Mouse (Mus musculus): ENCODE results near the gene Hsf2bp. TPM values are rescaled to one million over a fixed set of nuclear protein-coding genes. Genes with fewer than 3 reads are reported as not detected.

Hsf2bp gene
- polyA plus RNA-seq, 1 experiment from 2014 or later, result 0.64 TPM

DNA sequence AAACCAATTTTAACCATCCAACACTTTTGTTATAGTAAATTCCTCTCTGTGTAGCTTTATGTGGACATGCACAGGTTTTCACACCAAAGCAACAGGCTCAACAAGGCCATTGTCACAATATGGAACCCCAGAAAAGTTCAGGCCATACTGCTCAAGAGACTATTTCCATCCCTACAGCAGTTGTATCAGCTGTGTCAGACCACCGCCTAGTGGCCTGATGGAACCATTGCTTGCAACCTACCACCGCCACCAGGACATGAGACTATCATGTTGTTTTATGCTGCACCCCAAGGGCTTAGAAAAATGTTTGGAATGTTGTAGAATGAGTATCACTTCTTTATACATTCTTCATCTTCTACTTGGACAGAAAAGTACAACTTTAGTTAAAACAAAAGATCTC lies 10.8 kb downstream of the Hsf2bp start:
- DNase-seq (ENCODE audit: low spot score) (peak; percentile 77), ATAC-seq (ENCODE audit: insufficient number of reproducible peaks, low FRiP score, low TSS enrichment, low read depth) (no peak)
- Histone ChIP-seq H3K9me3 (ENCODE audit: control insufficient read depth, low read length) (no peaks in the 10 kb centered on the region), H3K4me2 (ENCODE audit: low read depth, severe bottlenecking) (no peak overlapping the region), H3K27ac (replicated peaks; ENCODE audit: low read depth, low read length) (no peak overlapping the region), H3K4me1 (ENCODE audit: control insufficient read depth, insufficient read depth, low read length) (no peaks in the 10 kb centered on the region), H3K9ac (ENCODE audit: low read length) (no peak overlapping the region), H3K4me3 (ENCODE audit: low read depth, low read length) (no peak overlapping the region), H3K27me3 (ENCODE audit: control insufficient read depth, insufficient read depth, low read length) (no peaks in the 10 kb centered on the region), H3K36me3 (ENCODE audit: control insufficient read depth, insufficient read depth, low read length) (no peaks in the 10 kb centered on the region)
- 8% methylated on average over 2 of the region's 2 CpGs for WGBS

DNA sequence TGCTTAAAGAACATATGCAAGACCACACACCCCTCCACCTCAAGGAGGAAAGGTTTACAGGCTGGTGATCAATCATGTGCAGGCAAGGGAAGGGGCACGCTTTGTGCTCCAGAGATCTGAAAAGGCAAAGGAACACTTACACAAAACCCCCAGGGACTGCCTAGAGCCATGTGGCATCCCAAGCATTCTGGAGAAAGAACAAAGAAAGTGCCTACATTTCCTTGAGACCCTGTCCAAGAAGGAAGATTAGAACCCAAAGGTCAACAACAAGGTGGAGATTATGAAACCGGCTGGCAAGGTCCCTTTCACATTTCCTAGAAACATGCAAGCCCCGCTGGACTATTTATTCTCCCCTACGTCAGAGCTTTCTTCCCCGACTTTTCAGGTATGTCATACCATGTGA lies 11.5 kb downstream of the Hsf2bp start:
- no peak overlapping the region for H3K9ac ChIP-seq (ENCODE audit: low read length)
- no peak overlapping the region for H3K4me3 ChIP-seq (ENCODE audit: low read depth, low read length)
- ATAC-seq (ENCODE audit: insufficient number of reproducible peaks, low FRiP score, low TSS enrichment, low read depth) (0 out of 2 replicates have a peak, but pooled peaks have one; percentile 31), DNase-seq (ENCODE audit: low spot score) (peak; percentile 51)
- H3K4me2 ChIP-seq (ENCODE audit: low read depth, severe bottlenecking), result no peak overlapping the region
- H3K36me3 ChIP-seq (ENCODE audit: control insufficient read depth, insufficient read depth, low read length), result no peaks in the 10 kb centered on the region
- 51% methylated on average over 5 of the region's 5 CpGs for WGBS
- H3K4me1 ChIP-seq (ENCODE audit: control insufficient read depth, insufficient read depth, low read length), result no peaks in the 10 kb centered on the region
- no peak overlapping the region for H3K27ac ChIP-seq (replicated peaks; ENCODE audit: low read depth, low read length)
- no peaks in the 10 kb centered on the region for H3K9me3 ChIP-seq (ENCODE audit: control insufficient read depth, low read length)
- no peaks in the 10 kb centered on the region for H3K27me3 ChIP-seq (ENCODE audit: control insufficient read depth, insufficient read depth, low read length)

DNA sequence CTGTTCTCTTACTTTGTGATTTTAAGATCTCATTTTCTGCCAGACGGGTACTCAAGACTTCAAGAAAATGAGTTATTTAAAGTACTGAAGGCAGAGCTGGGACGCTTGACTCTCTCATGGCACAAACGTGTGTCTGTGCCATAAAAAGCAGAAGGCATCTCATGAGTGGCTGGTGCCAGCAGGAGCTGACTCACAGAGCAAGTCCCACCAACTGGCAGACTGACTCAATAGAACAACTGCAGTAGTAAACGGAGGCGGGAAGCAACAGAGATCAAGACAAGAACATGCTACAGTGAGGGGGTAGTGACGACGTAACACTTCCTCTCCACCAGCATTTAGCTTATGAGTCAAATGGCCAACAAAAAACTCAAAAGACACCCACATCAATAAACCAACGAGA lies 13.1 kb downstream of the Hsf2bp start:
- Histone ChIP-seq H3K36me3 (ENCODE audit: control insufficient read depth, insufficient read depth, low read length) (no peaks in the 10 kb centered on the region), H3K4me2 (ENCODE audit: low read depth, severe bottlenecking) (no peak overlapping the region), H3K4me3 (ENCODE audit: low read depth, low read length) (no peak overlapping the region), H3K9me3 (ENCODE audit: control insufficient read depth, low read length) (no peaks in the 10 kb centered on the region), H3K9ac (ENCODE audit: low read length) (no peak overlapping the region), H3K4me1 (ENCODE audit: control insufficient read depth, insufficient read depth, low read length) (no peaks in the 10 kb centered on the region), H3K27me3 (ENCODE audit: control insufficient read depth, insufficient read depth, low read length) (no peaks in the 10 kb centered on the region), H3K27ac (replicated peaks; ENCODE audit: low read depth, low read length) (no peak overlapping the region)
- 67% methylated on average over 8 of the region's 8 CpGs for WGBS
- ATAC-seq (ENCODE audit: insufficient number of reproducible peaks, low FRiP score, low TSS enrichment, low read depth) (no peak), DNase-seq (ENCODE audit: low spot score) (no peak)

DNA sequence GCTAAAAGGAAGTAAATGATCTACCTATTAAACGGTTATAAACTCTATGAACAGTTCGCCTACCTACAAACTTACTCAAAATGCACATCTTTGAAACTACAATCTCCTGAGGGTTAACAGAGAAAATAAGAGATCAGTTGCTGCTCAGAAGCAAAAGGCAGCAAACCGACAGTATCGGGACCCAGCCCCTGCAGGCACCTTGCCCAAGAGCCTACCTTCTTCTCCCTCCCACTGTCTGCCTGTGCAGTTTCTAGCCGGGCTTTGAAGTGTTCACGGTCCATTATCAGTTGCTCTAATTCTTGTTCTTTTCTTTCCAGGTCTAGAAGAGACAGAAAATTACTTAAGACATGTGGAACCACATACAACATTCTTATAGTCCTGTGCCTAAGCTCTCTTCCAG lies 13.6 kb downstream of the Hsf2bp start:
- ATAC-seq (ENCODE audit: insufficient number of reproducible peaks, low FRiP score, low TSS enrichment, low read depth), result no peak
- H3K27ac ChIP-seq (replicated peaks; ENCODE audit: low read depth, low read length), result no peak overlapping the region
- no peaks in the 10 kb centered on the region for H3K4me1 ChIP-seq (ENCODE audit: control insufficient read depth, insufficient read depth, low read length)
- no peak for DNase-seq (ENCODE audit: low spot score)
- H3K4me3 ChIP-seq (ENCODE audit: low read depth, low read length), result no peak overlapping the region
- H3K9me3 ChIP-seq (ENCODE audit: control insufficient read depth, low read length), result no peaks in the 10 kb centered on the region
- WGBS, result 78% methylated on average over 6 of the region's 6 CpGs
- H3K9ac ChIP-seq (ENCODE audit: low read length), result no peak overlapping the region
- no peak overlapping the region for H3K4me2 ChIP-seq (ENCODE audit: low read depth, severe bottlenecking)
- no peaks in the 10 kb centered on the region for H3K36me3 ChIP-seq (ENCODE audit: control insufficient read depth, insufficient read depth, low read length)
- no peaks in the 10 kb centered on the region for H3K27me3 ChIP-seq (ENCODE audit: control insufficient read depth, insufficient read depth, low read length)

DNA sequence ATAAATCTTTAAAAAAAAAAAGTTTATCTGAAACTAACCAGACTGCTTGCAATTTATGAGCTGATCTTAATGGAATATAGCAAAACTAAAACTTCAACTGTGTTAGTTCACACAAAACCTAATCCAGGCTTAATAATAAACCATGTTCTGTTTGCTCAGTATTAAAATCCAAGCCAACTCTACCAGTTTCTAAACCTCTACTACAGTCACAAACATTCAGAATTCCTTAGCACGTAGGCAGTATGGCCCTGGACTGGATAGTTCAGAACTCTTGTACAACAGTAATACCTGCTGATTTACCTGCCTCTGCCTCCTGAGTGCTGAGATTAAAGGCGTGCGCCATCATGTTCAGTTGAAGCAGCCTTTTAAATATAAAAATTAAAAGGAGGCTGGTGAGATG lies 14.2 kb downstream of the Hsf2bp start:
- DNase-seq (ENCODE audit: low spot score), result no peak
- WGBS, result 87% methylated on average over 3 of the region's 3 CpGs

DNA sequence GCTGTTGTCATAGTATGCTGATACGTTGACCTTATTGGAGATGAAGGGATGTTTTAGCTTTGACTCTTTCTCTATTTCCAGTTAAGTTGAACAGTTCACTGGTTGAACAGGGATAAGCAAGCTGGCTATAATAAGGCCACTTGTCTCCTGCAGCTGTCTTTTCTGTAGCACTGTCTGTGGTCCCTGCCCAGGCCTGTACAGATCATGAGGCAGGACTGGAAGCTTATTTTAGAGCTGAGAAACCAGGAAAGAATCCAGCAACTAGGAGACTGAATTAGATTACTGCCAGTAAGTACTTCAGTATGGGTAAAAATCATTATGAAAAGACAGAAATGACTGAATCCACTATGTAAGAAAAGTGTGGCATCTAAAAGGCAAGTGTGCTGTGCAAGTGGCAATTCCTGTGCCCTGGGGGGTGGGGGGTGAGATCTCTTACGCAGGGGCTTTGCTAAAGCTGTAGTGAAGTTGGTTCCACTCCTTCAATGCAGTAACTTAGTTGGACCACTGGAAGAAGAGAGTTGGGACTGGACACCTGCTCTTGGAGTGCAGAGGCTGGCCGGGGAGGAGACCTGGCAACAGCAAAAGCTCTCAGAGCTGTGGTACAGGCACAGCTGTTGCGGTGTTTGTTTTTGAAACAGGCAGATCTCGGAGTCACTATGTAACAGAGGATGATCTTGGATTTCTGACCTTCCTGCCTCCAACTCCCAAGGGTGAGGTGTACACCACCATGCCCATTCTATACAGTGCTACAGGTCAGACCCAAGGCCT lies 17.8 kb downstream of the Hsf2bp start:
- no peaks in the 10 kb centered on the region for H3K4me1 ChIP-seq (ENCODE audit: control insufficient read depth, insufficient read depth, low read length)
- H3K27ac ChIP-seq (replicated peaks; ENCODE audit: low read depth, low read length), result no peak overlapping the region
- H3K4me2 ChIP-seq (ENCODE audit: low read depth, severe bottlenecking), result no peak overlapping the region
- no peaks in the 10 kb centered on the region for H3K9me3 ChIP-seq (ENCODE audit: control insufficient read depth, low read length)
- no peaks in the 10 kb centered on the region for H3K27me3 ChIP-seq (ENCODE audit: control insufficient read depth, insufficient read depth, low read length)
- H3K4me3 ChIP-seq (ENCODE audit: low read depth, low read length), result no peak overlapping the region
- DNase-seq (ENCODE audit: low spot score) (no peak), ATAC-seq (ENCODE audit: insufficient number of reproducible peaks, low FRiP score, low TSS enrichment, low read depth) (no peak)
- H3K9ac ChIP-seq (ENCODE audit: low read length), result no peak overlapping the region
- no peaks in the 10 kb centered on the region for H3K36me3 ChIP-seq (ENCODE audit: control insufficient read depth, insufficient read depth, low read length)
- WGBS, result 89% methylated on average over 5 of the region's 5 CpGs

More for the DNA sequence above, 14.2 kb downstream of the Hsf2bp start:
- Histone ChIP-seq H3K4me1 (ENCODE audit: control insufficient read depth, insufficient read depth, low read length) (no peaks in the 10 kb centered on the region), H3K9me3 (ENCODE audit: control insufficient read depth, low read length) (no peaks in the 10 kb centered on the region), H3K9ac (ENCODE audit: low read length) (no peak overlapping the region), H3K36me3 (ENCODE audit: control insufficient read depth, insufficient read depth, low read length) (no peaks in the 10 kb centered on the region), H3K4me2 (ENCODE audit: low read depth, severe bottlenecking) (no peak overlapping the region), H3K27me3 (ENCODE audit: control insufficient read depth, insufficient read depth, low read length) (no peaks in the 10 kb centered on the region), H3K4me3 (ENCODE audit: low read depth, low read length) (no peak overlapping the region), H3K27ac (replicated peaks; ENCODE audit: low read depth, low read length) (no peak overlapping the region)
- ATAC-seq (ENCODE audit: insufficient number of reproducible peaks, low FRiP score, low TSS enrichment, low read depth), result no peak

DNA sequence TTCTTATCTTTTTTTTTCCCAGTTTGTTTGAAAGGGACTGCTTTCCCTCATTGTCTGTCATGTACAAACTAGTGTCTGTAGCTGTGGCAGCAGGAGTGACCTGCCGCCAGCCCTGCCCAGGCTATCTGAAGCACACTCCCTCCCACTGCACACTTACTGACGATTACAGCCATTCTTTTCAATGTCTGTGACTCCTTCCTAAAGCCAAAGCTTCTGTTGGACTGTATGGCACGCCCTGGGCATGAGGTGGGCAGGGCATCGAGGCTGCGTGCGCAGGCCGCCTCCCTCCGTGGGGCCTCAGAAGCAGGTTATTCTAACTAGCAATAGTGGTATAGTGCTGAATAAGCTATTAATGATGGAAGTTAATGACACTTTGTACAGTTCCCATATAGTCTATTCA lies 19.7 kb downstream of the Hsf2bp start:
- Histone ChIP-seq H3K4me3 (ENCODE audit: low read depth, low read length) (no peak overlapping the region), H3K36me3 (ENCODE audit: control insufficient read depth, insufficient read depth, low read length) (no peaks in the 10 kb centered on the region), H3K9ac (ENCODE audit: low read length) (no peak overlapping the region), H3K27ac (replicated peaks; ENCODE audit: low read depth, low read length) (no peak overlapping the region), H3K4me1 (ENCODE audit: control insufficient read depth, insufficient read depth, low read length) (no peaks in the 10 kb centered on the region), H3K4me2 (ENCODE audit: low read depth, severe bottlenecking) (no peak overlapping the region), H3K9me3 (ENCODE audit: control insufficient read depth, low read length) (no peaks in the 10 kb centered on the region), H3K27me3 (ENCODE audit: control insufficient read depth, insufficient read depth, low read length) (no peaks in the 10 kb centered on the region)
- WGBS, result 90% methylated on average over 8 of the region's 8 CpGs
- no peak for ATAC-seq (ENCODE audit: insufficient number of reproducible peaks, low FRiP score, low TSS enrichment, low read depth)
- no peak for DNase-seq (ENCODE audit: low spot score)

DNA sequence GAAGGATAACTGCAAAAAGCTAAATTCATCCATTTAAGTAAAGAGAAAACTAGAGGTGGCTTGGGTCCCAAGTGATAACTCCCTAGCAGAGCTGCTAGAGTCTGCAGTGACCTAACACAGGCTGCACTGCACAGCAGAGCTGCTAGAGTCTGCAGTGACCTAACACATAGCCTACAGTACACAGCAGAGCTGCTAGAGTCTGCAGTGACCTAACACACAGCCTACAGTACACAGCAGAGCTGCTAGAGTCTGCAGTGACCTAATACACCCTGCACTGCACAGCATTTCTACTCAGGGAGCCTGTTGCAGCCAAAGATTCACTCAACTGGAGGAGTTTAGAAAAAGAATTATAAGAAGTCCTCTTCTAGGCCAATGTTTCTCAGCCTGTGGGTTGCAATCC lies 22.5 kb downstream of the Hsf2bp start:
- Histone ChIP-seq H3K9ac (ENCODE audit: low read length) (no peak overlapping the region), H3K27me3 (ENCODE audit: control insufficient read depth, insufficient read depth, low read length) (no peaks in the 10 kb centered on the region), H3K9me3 (ENCODE audit: control insufficient read depth, low read length) (no peaks in the 10 kb centered on the region), H3K36me3 (ENCODE audit: control insufficient read depth, insufficient read depth, low read length) (no peaks in the 10 kb centered on the region), H3K27ac (replicated peaks; ENCODE audit: low read depth, low read length) (no peak overlapping the region), H3K4me1 (ENCODE audit: control insufficient read depth, insufficient read depth, low read length) (no peaks in the 10 kb centered on the region), H3K4me2 (ENCODE audit: low read depth, severe bottlenecking) (no peak overlapping the region), H3K4me3 (ENCODE audit: low read depth, low read length) (no peak overlapping the region)
- ATAC-seq (ENCODE audit: insufficient number of reproducible peaks, low FRiP score, low TSS enrichment, low read depth) (no peak), DNase-seq (ENCODE audit: low spot score) (no peak)

DNA sequence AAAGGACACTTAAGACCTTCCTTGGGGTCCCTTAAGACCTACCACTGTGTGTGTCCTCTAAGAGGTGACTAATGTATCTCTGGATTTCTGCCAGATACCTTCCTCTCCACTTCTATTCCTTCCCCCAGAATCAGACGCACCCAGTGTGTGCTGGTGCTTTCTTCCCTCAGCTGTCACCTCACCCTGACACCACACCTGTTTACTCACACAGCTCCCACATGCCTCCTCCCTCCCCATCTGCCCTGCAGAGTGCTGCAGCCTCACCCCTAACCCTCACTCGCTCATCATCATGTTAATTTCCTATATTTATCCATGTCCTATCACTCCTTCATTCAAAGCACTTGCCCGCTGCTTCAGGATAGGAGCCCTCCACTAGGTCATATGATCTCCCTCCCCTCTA lies 23.9 kb downstream of the Hsf2bp start:
- Histone ChIP-seq H3K9ac (ENCODE audit: low read length) (no peak overlapping the region), H3K36me3 (ENCODE audit: control insufficient read depth, insufficient read depth, low read length) (no peaks in the 10 kb centered on the region), H3K9me3 (ENCODE audit: control insufficient read depth, low read length) (no peaks in the 10 kb centered on the region), H3K27ac (replicated peaks; ENCODE audit: low read depth, low read length) (no peak overlapping the region), H3K27me3 (ENCODE audit: control insufficient read depth, insufficient read depth, low read length) (no peaks in the 10 kb centered on the region), H3K4me3 (ENCODE audit: low read depth, low read length) (no peak overlapping the region), H3K4me2 (ENCODE audit: low read depth, severe bottlenecking) (no peak overlapping the region), H3K4me1 (ENCODE audit: control insufficient read depth, insufficient read depth, low read length) (no peaks in the 10 kb centered on the region)
- 56% methylated on average over 3 of the region's 3 CpGs for WGBS
- DNase-seq (ENCODE audit: low spot score) (no peak), ATAC-seq (ENCODE audit: insufficient number of reproducible peaks, low FRiP score, low TSS enrichment, low read depth) (no peak)
